Mouse (Mus musculus): ENCODE data around the gene Tgfbr3.

- TF ChIP-seq CTCF (IDR thresholded peaks at IDR 0.05; ENCODE audit: insufficient read depth, low read depth, low read length) = no peak
- TF ChIP-seq POLR2A (IDR thresholded peaks at IDR 0.05; ENCODE audit: insufficient read depth, low read depth, low read length) = no peak
Measured at GRCm38 (mm10) chr5:107165734-107166133, 123.7 kb downstream of the Tgfbr3 start.

Measured in olfactory bulb, adult 2 months (tissue).